Mouse (Mus musculus): Measurements from ENCODE around the gene Stt3b. TPM values are rescaled to one million over a fixed set of nuclear protein-coding genes. Genes with fewer than 3 reads are reported as not detected.

The Stt3b gene
- polyA plus RNA-seq, 1 experiment from 2014 or later, result 104 TPM

DNA sequence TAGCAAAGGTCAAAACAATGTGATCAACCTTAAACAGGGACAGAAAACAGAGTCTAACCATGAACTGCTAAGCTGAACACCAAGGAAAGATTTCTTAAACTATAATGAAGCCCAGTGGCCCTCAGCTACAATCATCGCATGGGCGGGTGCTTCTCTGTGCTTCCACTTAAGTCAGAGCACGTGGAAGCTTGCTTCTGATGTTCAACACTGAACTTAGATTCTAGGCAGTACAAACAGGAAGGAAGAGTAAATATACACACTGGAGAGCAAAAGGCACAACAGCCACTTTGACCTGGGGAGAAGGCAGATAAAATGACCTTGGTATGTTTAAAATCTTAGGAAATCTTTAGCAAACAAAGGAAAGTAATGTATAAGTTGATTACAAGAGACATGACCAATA lies 38.7 kb downstream of the Stt3b start:
- Histone ChIP-seq H3K4me3 (ENCODE audit: low read depth, low read length) (no peak overlapping the region), H3K9me3 (ENCODE audit: control insufficient read depth, low read length) (no peaks in the 10 kb centered on the region), H3K4me1 (replicated peaks; ENCODE audit: control insufficient read depth, insufficient read depth, low read length) (no peaks in the 10 kb centered on the region), H3K4me2 (ENCODE audit: low read depth, low read length, severe bottlenecking) (no peak overlapping the region), H3K9ac (ENCODE audit: low read length) (no peak overlapping the region), H3K36me3 (ENCODE audit: control insufficient read depth, insufficient read depth, low read length) (peaks cover 5% of the 10 kb centered on the region; the same call in 1 of the 2 replicates), H3K27ac (ENCODE audit: low read depth, low read length) (no peak overlapping the region), H3K27me3 (ENCODE audit: control insufficient read depth, insufficient read depth, low read length) (no peaks in the 10 kb centered on the region)
- DNase-seq (ENCODE audit: low spot score), result no peak
- WGBS, result 97% methylated on average over 3 of the region's 3 CpGs
- ATAC-seq (replicated peaks; ENCODE audit: low FRiP score), result no peak

DNA sequence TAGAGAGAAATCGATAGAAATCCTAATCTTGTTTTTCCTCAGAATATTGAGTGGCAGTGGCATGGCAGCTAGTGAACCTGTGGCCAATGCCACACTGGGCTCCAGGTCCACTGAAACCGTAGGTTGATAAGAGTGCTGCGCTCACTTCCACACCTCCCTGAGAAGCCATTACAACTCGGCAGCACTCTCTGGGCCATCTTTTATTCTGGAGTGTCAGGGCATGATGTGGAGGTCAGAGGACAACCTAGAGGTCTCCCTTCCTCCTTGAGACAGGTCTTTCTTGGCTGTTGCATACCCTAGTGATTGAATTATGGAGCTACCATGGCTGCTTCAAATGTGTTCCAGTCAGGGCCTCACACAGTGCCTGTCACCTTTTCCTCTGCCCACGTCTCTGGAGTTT lies 48.3 kb downstream of the Stt3b start:
- Histone ChIP-seq H3K4me2 (ENCODE audit: low read depth, low read length, severe bottlenecking) (no peak overlapping the region), H3K9me3 (ENCODE audit: control insufficient read depth, low read length) (no peaks in the 10 kb centered on the region), H3K9ac (ENCODE audit: low read length) (no peak overlapping the region), H3K27me3 (ENCODE audit: control insufficient read depth, insufficient read depth, low read length) (no peaks in the 10 kb centered on the region), H3K4me1 (replicated peaks; ENCODE audit: control insufficient read depth, insufficient read depth, low read length) (no peaks in the 10 kb centered on the region), H3K36me3 (ENCODE audit: control insufficient read depth, insufficient read depth, low read length) (no peaks in the 10 kb centered on the region), H3K27ac (ENCODE audit: low read depth, low read length) (no peak overlapping the region), H3K4me3 (ENCODE audit: low read depth, low read length) (no peak overlapping the region)
- 82% methylated on average over 5 of the region's 5 CpGs for WGBS
- DNase-seq (ENCODE audit: low spot score), result no peak
- no peak for ATAC-seq (replicated peaks; ENCODE audit: low FRiP score)

GRCm38 (mm10) chr9:115261456-115261855 lies 48.8 kb downstream of the Stt3b start:
- no peaks in the 10 kb centered on the region for H3K27me3 ChIP-seq (ENCODE audit: control insufficient read depth, insufficient read depth, low read length)
- H3K4me2 ChIP-seq (ENCODE audit: low read depth, low read length, severe bottlenecking), result no peak overlapping the region
- H3K4me3 ChIP-seq (ENCODE audit: low read depth, low read length), result no peak overlapping the region
- no peaks in the 10 kb centered on the region for H3K36me3 ChIP-seq (ENCODE audit: control insufficient read depth, insufficient read depth, low read length)
- ATAC-seq (replicated peaks; ENCODE audit: low FRiP score) (no peak), DNase-seq (ENCODE audit: low spot score) (no peak)
- H3K9me3 ChIP-seq (ENCODE audit: control insufficient read depth, low read length), result no peaks in the 10 kb centered on the region
- WGBS, result 88% methylated on average over 8 of the region's 8 CpGs
- no peak overlapping the region for H3K27ac ChIP-seq (ENCODE audit: low read depth, low read length)
- H3K9ac ChIP-seq (ENCODE audit: low read length), result no peak overlapping the region
- no peaks in the 10 kb centered on the region for H3K4me1 ChIP-seq (replicated peaks; ENCODE audit: control insufficient read depth, insufficient read depth, low read length)

DNA sequence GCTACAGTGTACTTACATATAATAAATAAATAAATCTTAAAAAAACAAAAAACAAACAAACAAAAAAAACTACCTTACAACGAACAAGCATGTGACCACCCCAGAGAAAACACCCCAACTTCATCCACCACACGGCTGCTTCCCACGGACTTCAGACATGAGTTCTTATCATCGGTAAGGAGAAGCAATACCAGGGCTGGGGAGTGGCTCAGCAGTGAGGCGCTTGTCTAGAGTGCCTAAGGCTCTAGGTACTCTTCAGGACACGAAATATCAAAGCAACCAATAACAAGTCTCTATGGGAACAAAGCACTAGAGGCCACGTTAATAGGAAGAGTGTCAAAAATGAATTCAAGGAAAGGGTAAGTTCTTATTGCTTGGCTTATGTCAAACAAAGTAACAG lies 49.8 kb downstream of the Stt3b start:
- no peaks in the 10 kb centered on the region for H3K36me3 ChIP-seq (ENCODE audit: control insufficient read depth, insufficient read depth, low read length)
- DNase-seq (ENCODE audit: low spot score) (no peak), ATAC-seq (replicated peaks; ENCODE audit: low FRiP score) (no peak)
- H3K4me1 ChIP-seq (replicated peaks; ENCODE audit: control insufficient read depth, insufficient read depth, low read length), result no peaks in the 10 kb centered on the region
- H3K9me3 ChIP-seq (ENCODE audit: control insufficient read depth, low read length), result no peaks in the 10 kb centered on the region
- no peak overlapping the region for H3K4me3 ChIP-seq (ENCODE audit: low read depth, low read length)
- no peak overlapping the region for H3K4me2 ChIP-seq (ENCODE audit: low read depth, low read length, severe bottlenecking)
- 92% methylated on average over 7 of the region's 7 CpGs for WGBS
- H3K27me3 ChIP-seq (ENCODE audit: control insufficient read depth, insufficient read depth, low read length), result no peaks in the 10 kb centered on the region
- H3K9ac ChIP-seq (ENCODE audit: low read length), result no peak overlapping the region
- H3K27ac ChIP-seq (ENCODE audit: low read depth, low read length), result no peak overlapping the region

DNA sequence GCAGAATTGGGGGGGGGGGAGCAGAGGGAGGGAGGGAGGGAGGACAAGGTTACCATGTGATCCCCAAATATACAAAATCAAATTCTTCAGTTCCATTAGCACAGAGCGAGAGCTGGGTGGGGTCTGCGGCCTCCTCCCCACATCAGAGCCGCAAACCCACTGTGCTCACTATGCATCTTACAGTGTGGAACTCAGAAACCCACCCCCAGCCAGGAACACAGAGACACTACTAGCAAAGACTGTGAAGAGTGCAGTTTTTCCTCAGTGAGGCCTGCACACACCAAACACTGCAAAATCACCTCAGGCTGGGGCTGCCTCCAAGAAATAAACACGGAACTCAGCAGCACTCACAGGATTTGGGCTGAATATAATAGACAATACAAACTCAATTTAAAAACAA lies 50.4 kb downstream of the Stt3b start:
- no peak overlapping the region for H3K4me2 ChIP-seq (ENCODE audit: low read depth, low read length, severe bottlenecking)
- no peaks in the 10 kb centered on the region for H3K9me3 ChIP-seq (ENCODE audit: control insufficient read depth, low read length)
- H3K4me1 ChIP-seq (replicated peaks; ENCODE audit: control insufficient read depth, insufficient read depth, low read length), result no peaks in the 10 kb centered on the region
- no peaks in the 10 kb centered on the region for H3K27me3 ChIP-seq (ENCODE audit: control insufficient read depth, insufficient read depth, low read length)
- H3K27ac ChIP-seq (ENCODE audit: low read depth, low read length), result no peak overlapping the region
- no peak for DNase-seq (ENCODE audit: low spot score)
- no peak for ATAC-seq (replicated peaks; ENCODE audit: low FRiP score)
- no peak overlapping the region for H3K4me3 ChIP-seq (ENCODE audit: low read depth, low read length)
- no peaks in the 10 kb centered on the region for H3K36me3 ChIP-seq (ENCODE audit: control insufficient read depth, insufficient read depth, low read length)
- 84% methylated on average over 4 of the region's 4 CpGs for WGBS
- H3K9ac ChIP-seq (ENCODE audit: low read length), result no peak overlapping the region

- no peak overlapping the region for H3K4me3 ChIP-seq (ENCODE audit: low read depth, low read length)
- H3K9me3 ChIP-seq (ENCODE audit: control insufficient read depth, low read length), result no peaks in the 10 kb centered on the region
- 93% methylated on average over 6 of the region's 6 CpGs for WGBS
- H3K4me2 ChIP-seq (ENCODE audit: low read depth, low read length, severe bottlenecking), result no peak overlapping the region
- ATAC-seq (replicated peaks; ENCODE audit: low FRiP score) (no peak), DNase-seq (ENCODE audit: low spot score) (no peak)
- no peak overlapping the region for H3K27ac ChIP-seq (ENCODE audit: low read depth, low read length)
- H3K4me1 ChIP-seq (replicated peaks; ENCODE audit: control insufficient read depth, insufficient read depth, low read length), result no peaks in the 10 kb centered on the region
- H3K9ac ChIP-seq (ENCODE audit: low read length), result no peak overlapping the region
- no peaks in the 10 kb centered on the region for H3K27me3 ChIP-seq (ENCODE audit: control insufficient read depth, insufficient read depth, low read length)
- H3K36me3 ChIP-seq (ENCODE audit: control insufficient read depth, insufficient read depth, low read length), result no peaks in the 10 kb centered on the region; the same call in 1 of the 2 replicates
Observed at GRCm38 (mm10) chr9:115257733-115258286, 52.4 kb downstream of the Stt3b start.

DNA sequence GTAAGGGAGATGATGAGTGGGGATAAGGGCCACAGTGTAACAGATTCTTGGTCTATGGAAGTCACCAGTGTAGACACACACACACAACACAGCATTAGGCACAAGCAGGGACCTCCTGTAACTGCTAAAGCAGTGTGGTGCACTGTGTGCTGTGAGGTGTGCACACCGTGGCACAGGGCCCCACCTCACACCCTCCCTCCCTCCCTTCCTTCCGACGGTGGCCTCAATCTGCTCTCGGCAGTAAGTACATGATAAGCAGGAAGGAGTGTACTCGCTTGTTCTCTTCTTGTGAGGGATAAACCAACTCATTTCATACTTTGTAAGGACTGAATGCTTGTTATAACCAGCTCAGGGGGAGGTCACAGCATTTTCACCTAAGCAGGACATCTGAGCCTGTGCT lies 61.1 kb downstream of the Stt3b start:
- H3K4me1 ChIP-seq (replicated peaks; ENCODE audit: control insufficient read depth, insufficient read depth, low read length), result no peaks in the 10 kb centered on the region
- no peak overlapping the region for H3K4me3 ChIP-seq (ENCODE audit: low read depth, low read length)
- no peaks in the 10 kb centered on the region for H3K9me3 ChIP-seq (ENCODE audit: control insufficient read depth, low read length)
- DNase-seq (ENCODE audit: low spot score) (no peak), ATAC-seq (replicated peaks; ENCODE audit: low FRiP score) (no peak)
- no peak overlapping the region for H3K4me2 ChIP-seq (ENCODE audit: low read depth, low read length, severe bottlenecking)
- no peak overlapping the region for H3K9ac ChIP-seq (ENCODE audit: low read length)
- no peak overlapping the region for H3K27ac ChIP-seq (ENCODE audit: low read depth, low read length)
- peaks cover 13% of the 10 kb centered on the region; the same call in 1 of the 2 replicates for H3K36me3 ChIP-seq (ENCODE audit: control insufficient read depth, insufficient read depth, low read length)
- 89% methylated on average over 5 of the region's 5 CpGs for WGBS
- H3K27me3 ChIP-seq (ENCODE audit: control insufficient read depth, insufficient read depth, low read length), result no peaks in the 10 kb centered on the region

GRCm38 (mm10) chr9:115245092-115245491 lies 65.1 kb downstream of the Stt3b start:
- ATAC-seq (replicated peaks; ENCODE audit: low FRiP score), result no peak
- no peaks in the 10 kb centered on the region for H3K9me3 ChIP-seq (ENCODE audit: control insufficient read depth, low read length)

GRCm38 (mm10) chr9:115243630-115244029 lies 66.6 kb downstream of the Stt3b start:
- Histone ChIP-seq H3K9me3 (ENCODE audit: control insufficient read depth, low read length) (no peaks in the 10 kb centered on the region), H3K9ac (ENCODE audit: low read length) (no peak overlapping the region), H3K36me3 (ENCODE audit: control insufficient read depth, insufficient read depth, low read length) (peaks cover 14% of the 10 kb centered on the region; the same call in 1 of the 2 replicates), H3K27me3 (ENCODE audit: control insufficient read depth, insufficient read depth, low read length) (no peaks in the 10 kb centered on the region), H3K4me2 (ENCODE audit: low read depth, low read length, severe bottlenecking) (no peak overlapping the region), H3K4me1 (replicated peaks; ENCODE audit: control insufficient read depth, insufficient read depth, low read length) (no peaks in the 10 kb centered on the region), H3K4me3 (ENCODE audit: low read depth, low read length) (no peak overlapping the region), H3K27ac (ENCODE audit: low read depth, low read length) (no peak overlapping the region)
- WGBS, result 87% methylated on average over 6 of the region's 6 CpGs
- DNase-seq (ENCODE audit: low spot score), result no peak
- ATAC-seq (replicated peaks; ENCODE audit: low FRiP score), result no peak

More at GRCm38 (mm10) chr9:115245092-115245491, 65.1 kb downstream of the Stt3b start:
- no peak overlapping the region for H3K4me2 ChIP-seq (ENCODE audit: low read depth, low read length, severe bottlenecking)
- no peak for DNase-seq (ENCODE audit: low spot score)
- peaks cover 15% of the 10 kb centered on the region; the same call in 1 of the 2 replicates for H3K36me3 ChIP-seq (ENCODE audit: control insufficient read depth, insufficient read depth, low read length)
- no peak overlapping the region for H3K27ac ChIP-seq (ENCODE audit: low read depth, low read length)
- no peak overlapping the region for H3K9ac ChIP-seq (ENCODE audit: low read length)
- no peak overlapping the region for H3K4me3 ChIP-seq (ENCODE audit: low read depth, low read length)
- no peaks in the 10 kb centered on the region for H3K27me3 ChIP-seq (ENCODE audit: control insufficient read depth, insufficient read depth, low read length)
- no peaks in the 10 kb centered on the region for H3K4me1 ChIP-seq (replicated peaks; ENCODE audit: control insufficient read depth, insufficient read depth, low read length)
- WGBS, result 84% methylated on average over 6 of the region's 6 CpGs

Data from forebrain, embryonic 11.5 days (tissue).